Mouse (Mus musculus) forebrain, embryonic 11.5 days (tissue): Measurements from ENCODE around the gene Rtel1. TPM values are rescaled to one million over a fixed set of nuclear protein-coding genes. Genes with fewer than 3 reads are reported as not detected.
"Not testable (repeated sequence)": the region's sequence is repeated elsewhere in the genome, so short reads cannot be mapped to it uniquely, and the experiment has no call there.

ENCODE experiments used
- ATAC-seq: fragments of 200-750 bp; cut with Nextera tagmentation; replicated peaks from 2 replicates; pipeline ENCODE4 v1.8.0; 2017; ENCODE audit warnings: moderate TSS enrichment; ENCODE audit not compliant: low FRiP score
- DNase-seq: peaks from one replicate; pipeline ENCODE4 v3.0.0-alpha.2; 2017; ENCODE audit warnings: low spot score
- H3K27ac ChIP-seq: fragments of 300-500 bp; sonication (generic); 2 replicates; pipeline ENCODE4 v1.5.1; 2014; ENCODE audit warnings: low read depth, low read length
- H3K27me3 ChIP-seq: fragments of 300-500 bp; sonication (generic); 2 replicates; pipeline ENCODE4 v1.6.1; 2014; ENCODE audit warnings: mild to moderate bottlenecking, low read length, mixed read lengths; ENCODE audit not compliant: control insufficient read depth, insufficient read depth
- H3K36me3 ChIP-seq: fragments of 300-500 bp; sonication (generic); 2 replicates; pipeline ENCODE4 v1.6.1; 2014; ENCODE audit warnings: mild to moderate bottlenecking, low read length, moderate library complexity, mixed read lengths; ENCODE audit not compliant: control insufficient read depth, insufficient read depth
- H3K4me1 ChIP-seq: fragments of 300-500 bp; sonication (generic); replicated peaks from 2 replicates; pipeline ENCODE4 v1.6.1; 2014; ENCODE audit warnings: low read length, mixed read lengths; ENCODE audit not compliant: control insufficient read depth, insufficient read depth
- H3K4me2 ChIP-seq: fragments of 300-500 bp; sonication (generic); 2 replicates; pipeline ENCODE4 v1.6.1; 2014; ENCODE audit warnings: low read depth, mild to moderate bottlenecking, low read length, moderate library complexity, mixed read lengths; ENCODE audit not compliant: severe bottlenecking
- H3K4me3 ChIP-seq: fragments of 300-500 bp; sonication (generic); 2 replicates; pipeline ENCODE4 v1.5.1; 2014; ENCODE audit warnings: low read depth, low read length
- H3K9ac ChIP-seq: fragments of 300-500 bp; sonication (generic); 2 replicates; pipeline ENCODE4 v1.6.1; 2014; ENCODE audit warnings: low read length
- H3K9me3 ChIP-seq: fragments of 300-500 bp; sonication (generic); 2 replicates; pipeline ENCODE4 v1.6.1; 2016; ENCODE audit warnings: low read length, mixed read lengths; ENCODE audit not compliant: control insufficient read depth
- WGBS: fragments of 180-500 bp; shearing (Covaris S2); extraction: QIAGEN DNeasy Blood & Tissue Kit; methylation state at CpG from one replicate; pipeline ENCODE4 v1.1.7; 2014; 5-methylcytosine and 5-hydroxymethylcytosine counted together
- polyA plus RNA-seq: library from polyadenylated mRNA; unstranded; fragments of >200 nt; fragmentation: Nextera tagmentation; extraction: Ambion mirVana; gene quantifications from 2 replicates; pipeline ENCODE4 v1.2.1, GENCODE M21; 2014

The Rtel1 gene
- polyA plus RNA-seq, 1 experiment from 2014 or later: 68.3 TPM

GRCm38 (mm10) chr2:181287338-181287957 is 32.1 kb upstream of the Rtel1 start:
- peak overlapping the region; percentile 69 for H3K4me2 ChIP-seq
- H3K27me3 ChIP-seq: no peaks in the 10 kb centered on the region
- no peaks in the 10 kb centered on the region for H3K9me3 ChIP-seq
- DNase-seq (peak; percentile 94), ATAC-seq (peak; percentile 80)
- no peaks in the 10 kb centered on the region for H3K36me3 ChIP-seq
- H3K4me1 ChIP-seq: peaks cover 7% of the 10 kb centered on the region; the same call in 1 of the 2 replicates
- peak overlapping the region; percentile 93 for H3K9ac ChIP-seq
- under 1% methylated on average over 32 of the region's 71 CpGs for WGBS
- peak overlapping the region; percentile 87 for H3K27ac ChIP-seq
- H3K4me3 ChIP-seq: peak overlapping the region; percentile 73

- H3K36me3 ChIP-seq, H3K4me1 ChIP-seq, H3K27me3 ChIP-seq, H3K9me3 ChIP-seq: not testable (repeated sequence)
- peak within 1 kb of the TSS; percentile 73 for H3K4me3 ChIP-seq
- H3K9ac ChIP-seq: peak within 1 kb of the TSS; percentile 93
- peak; percentile 96 for DNase-seq
- WGBS: under 1% methylated on average over 18 of the region's 38 CpGs
- H3K27ac ChIP-seq: peak within 1 kb of the TSS; percentile 87
- ATAC-seq: peak; percentile 96
- peak within 1 kb of the TSS; percentile 69 for H3K4me2 ChIP-seq
Observed at GRCm38 (mm10) chr2:181287958-181288350, 31.6 kb upstream of the Rtel1 start, which contains the start of gene Gmeb2. Gene Gmeb2, minus strand, starts transcription at chr2:181288035.

- Histone ChIP-seq H3K9me3 (no peaks in the 10 kb centered on the region), H3K4me1 (peaks cover 7% of the 10 kb centered on the region; the same call in 1 of the 2 replicates), H3K4me3 (peak overlapping the region; percentile 73), H3K4me2 (peak overlapping the region; percentile 57), H3K36me3 (no peaks in the 10 kb centered on the region), H3K27ac (no peak overlapping the region), H3K9ac (peak overlapping the region; percentile 45), H3K27me3 (no peaks in the 10 kb centered on the region)
- no peak for ATAC-seq
- WGBS: 85% methylated on average over 3 of the region's 3 CpGs
- DNase-seq: no peak
Observed at GRCm38 (mm10) chr2:181288691-181289090, 30.8 kb upstream of the Rtel1 start.

GRCm38 (mm10) chr2:181290937-181291336 is 28.6 kb upstream of the Rtel1 start:
- no peaks in the 10 kb centered on the region for H3K9me3 ChIP-seq
- DNase-seq (no peak), ATAC-seq (no peak)
- H3K4me3 ChIP-seq: no peak overlapping the region
- H3K27me3 ChIP-seq: no peaks in the 10 kb centered on the region
- H3K4me2 ChIP-seq: no peak overlapping the region
- no peak overlapping the region for H3K27ac ChIP-seq
- H3K9ac ChIP-seq: no peak overlapping the region
- peaks cover 7% of the 10 kb centered on the region; the same call in 1 of the 2 replicates for H3K4me1 ChIP-seq
- no peaks in the 10 kb centered on the region for H3K36me3 ChIP-seq
- WGBS: 92% methylated on average over 1 of the region's 1 CpGs

- Histone ChIP-seq H3K36me3 (no peaks in the 10 kb centered on the region; the same call in 1 of the 2 replicates), H3K9me3 (no peaks in the 10 kb centered on the region), H3K4me2 (no peak overlapping the region), H3K27ac (no peak overlapping the region), H3K9ac (no peak overlapping the region), H3K4me3 (no peak overlapping the region), H3K4me1 (no peaks in the 10 kb centered on the region; the same call in 1 of the 2 replicates), H3K27me3 (peaks cover 8% of the 10 kb centered on the region; the same call in 1 of the 2 replicates)
- ATAC-seq (no peak), DNase-seq (peak; percentile 58)
- 25% methylated on average over 3 of the region's 3 CpGs for WGBS
Observed at GRCm38 (mm10) chr2:181302041-181302440, 17.5 kb upstream of the Rtel1 start.

GRCm38 (mm10) chr2:181304944-181305343 is 14.6 kb upstream of the Rtel1 start:
- H3K27ac ChIP-seq: no peak overlapping the region
- no peak overlapping the region for H3K4me3 ChIP-seq
- peaks cover 3% of the 10 kb centered on the region; the same call in 1 of the 2 replicates for H3K4me1 ChIP-seq
- H3K27me3 ChIP-seq: peaks cover 8% of the 10 kb centered on the region; the same call in 1 of the 2 replicates
- peak; percentile 25 for DNase-seq
- H3K9ac ChIP-seq: no peak overlapping the region
- no peak for ATAC-seq
- H3K9me3 ChIP-seq: no peaks in the 10 kb centered on the region
- WGBS: 71% methylated on average over 1 of the region's 1 CpGs
- H3K4me2 ChIP-seq: no peak overlapping the region
- H3K36me3 ChIP-seq: no peaks in the 10 kb centered on the region; the same call in 1 of the 2 replicates

GRCm38 (mm10) chr2:181307144-181307804 is 12.3 kb upstream of the Rtel1 start:
- Histone ChIP-seq H3K4me2 (0 out of 2 replicates have a peak overlapping the region, but pooled peaks have one; percentile 15), H3K4me1 (peaks cover 3% of the 10 kb centered on the region; the same call in 1 of the 2 replicates), H3K4me3 (no peak overlapping the region), H3K36me3 (no peaks in the 10 kb centered on the region; the same call in 1 of the 2 replicates), H3K9me3 (no peaks in the 10 kb centered on the region), H3K27ac (no peak overlapping the region), H3K9ac (no peak overlapping the region), H3K27me3 (peaks cover 8% of the 10 kb centered on the region; the same call in 1 of the 2 replicates)
- ATAC-seq (peak; percentile 60), DNase-seq (peak; percentile 77)
- 10% methylated on average over 30 of the region's 30 CpGs for WGBS

GRCm38 (mm10) chr2:181312435-181312834 is 7.1 kb upstream of the Rtel1 start:
- no peaks in the 10 kb centered on the region for H3K9me3 ChIP-seq
- ATAC-seq (no peak), DNase-seq (no peak)
- no peak overlapping the region for H3K27ac ChIP-seq
- H3K4me2 ChIP-seq: peak overlapping the region; percentile 86; the same call in 1 of the 2 replicates
- H3K36me3 ChIP-seq: no peaks in the 10 kb centered on the region
- peaks cover 4% of the 10 kb centered on the region; the same call in 1 of the 2 replicates for H3K4me1 ChIP-seq
- no peak overlapping the region; the same call in 1 of the 2 replicates for H3K4me3 ChIP-seq
- 65% methylated on average over 3 of the region's 3 CpGs for WGBS
- peaks cover 5% of the 10 kb centered on the region; the same call in 1 of the 2 replicates for H3K27me3 ChIP-seq
- H3K9ac ChIP-seq: no peak overlapping the region
